Mouse (Mus musculus) lung, postnatal 0 days (tissue): Measurements from ENCODE around the gene Dlx5. TPM values are rescaled to one million over a fixed set of nuclear protein-coding genes. Genes with fewer than 3 reads are reported as not detected.

ENCODE experiments used
- ATAC-seq: fragments of 200-750 bp; cut with Nextera tagmentation; 2 replicates; pipeline ENCODE4 v1.8.0; 2017; ENCODE audit warnings: moderate library complexity
- DNase-seq: peaks from one replicate; pipeline ENCODE4 v3.0.0-alpha.2; 2016; ENCODE audit warnings: low spot score
- H3K27ac ChIP-seq: fragments of 300-500 bp; sonication (generic); 2 replicates; pipeline ENCODE4 v1.5.1; 2014; ENCODE audit warnings: antibody characterized with exemption, mild to moderate bottlenecking, low read length, mixed read lengths
- H3K27me3 ChIP-seq: fragments of 300-500 bp; sonication (generic); replicated peaks from 2 replicates; pipeline ENCODE4 v1.6.1; 2014; ENCODE audit warnings: low read length, mixed read lengths; ENCODE audit not compliant: insufficient read depth
- H3K36me3 ChIP-seq: fragments of 300-500 bp; sonication (generic); 2 replicates; pipeline ENCODE4 v1.6.1; 2014; ENCODE audit warnings: low read length, mixed read lengths; ENCODE audit not compliant: insufficient read depth
- H3K4me1 ChIP-seq: fragments of 300-500 bp; sonication (generic); 2 replicates; pipeline ENCODE4 v1.6.1; 2014; ENCODE audit warnings: antibody characterized with exemption, low read depth, low read length, mixed read lengths; ENCODE audit not compliant: insufficient read depth
- H3K4me2 ChIP-seq: fragments of 300-500 bp; sonication (generic); replicated peaks from 2 replicates; pipeline ENCODE4 v1.6.1; 2014; ENCODE audit warnings: low read depth, mild to moderate bottlenecking, low read length, moderate library complexity, mixed read lengths
- H3K4me3 ChIP-seq: fragments of 300-500 bp; sonication (generic); 2 replicates; pipeline ENCODE4 v1.5.1; 2014; ENCODE audit warnings: low read depth, low read length
- H3K9ac ChIP-seq: fragments of 300-500 bp; sonication (generic); replicated peaks from 2 replicates; pipeline ENCODE4 v1.6.1; 2014; ENCODE audit warnings: low read depth, mild to moderate bottlenecking
- H3K9me3 ChIP-seq: fragments of 300-500 bp; sonication (generic); 2 replicates; pipeline ENCODE4 v1.6.1; 2016; ENCODE audit warnings: low read length, mixed read lengths
- CTCF ChIP-seq: IDR thresholded peaks from 2 replicates; pipeline ENCODE4 v1.5.1; 2016; ENCODE audit warnings: antibody characterized with exemption, mild to moderate bottlenecking
- EP300 ChIP-seq: IDR thresholded peaks from 2 replicates; pipeline ENCODE4 v1.6.1; 2016; ENCODE audit warnings: antibody characterized with exemption, mild to moderate bottlenecking, control low read depth
- WGBS: fragments of 180-500 bp; shearing (Covaris S2); extraction: QIAGEN DNeasy Blood & Tissue Kit; methylation state at CpG from one replicate; pipeline ENCODE4 v1.1.7; 2014; 5-methylcytosine and 5-hydroxymethylcytosine counted together
- polyA plus RNA-seq: library from polyadenylated mRNA; unstranded; fragments of >200 nt; fragmentation: Nextera tagmentation; extraction: Ambion mirVana; gene quantifications from 2 replicates; pipeline ENCODE4 v1.2.1, GENCODE M21; 2015

Dlx5 gene
- polyA plus RNA-seq, 1 experiment from 2014 or later, result not detected

DNA sequence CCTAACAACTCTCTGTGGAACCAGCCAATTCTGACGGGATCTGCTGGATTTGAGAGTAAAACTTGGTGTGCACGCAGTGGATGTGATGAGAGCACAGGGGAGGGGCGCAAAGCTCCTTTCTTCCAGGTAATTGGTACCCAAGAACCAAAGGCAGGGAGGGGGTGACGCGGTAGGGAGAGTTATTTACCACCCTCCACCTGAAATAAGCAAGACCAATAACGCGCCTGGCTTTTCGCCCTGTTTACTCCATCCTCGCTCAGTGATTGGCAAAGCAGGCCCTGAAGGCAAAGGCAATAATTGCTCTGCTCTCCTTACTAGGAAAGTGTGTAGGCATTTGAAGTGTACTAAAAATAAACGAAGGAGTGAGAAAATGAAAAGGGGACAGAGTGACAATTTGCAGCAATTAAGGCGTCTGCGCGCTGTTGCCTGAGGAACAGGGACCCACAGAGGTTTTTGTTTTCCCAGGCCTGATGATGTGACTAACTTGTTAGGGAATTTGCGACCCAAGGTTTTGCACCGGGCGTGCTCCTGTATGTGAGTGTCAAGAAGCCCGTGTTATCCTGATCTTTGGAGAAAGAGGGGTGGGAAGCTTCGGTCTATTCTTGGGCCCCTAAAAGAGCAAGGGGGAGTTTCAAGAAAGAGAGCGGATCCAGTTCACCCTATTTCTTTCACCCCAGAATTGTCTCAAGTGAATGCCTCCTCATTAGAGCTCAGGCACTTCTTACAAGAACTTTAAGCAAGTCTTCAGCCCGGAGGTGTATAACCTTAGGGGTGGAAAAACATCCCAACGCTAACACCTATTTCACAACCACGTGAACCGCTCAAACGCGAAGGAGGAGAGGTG, 26.8 kb downstream of the Dlx5 start:
- ATAC-seq (no peak), DNase-seq (no peak)
- WGBS, result 1% methylated on average over 25 of the region's 25 CpGs
- TF ChIP-seq EP300 (no peak), CTCF (no peak)
- H3K9me3 ChIP-seq, result no peaks in the 10 kb centered on the region
- no peaks in the 10 kb centered on the region for H3K4me1 ChIP-seq
- peaks cover 69% of the 10 kb centered on the region for H3K27me3 ChIP-seq
- no peak overlapping the region for H3K4me2 ChIP-seq
- no peak overlapping the region for H3K9ac ChIP-seq
- no peak overlapping the region for H3K4me3 ChIP-seq
- H3K27ac ChIP-seq, result no peak overlapping the region
- no peaks in the 10 kb centered on the region for H3K36me3 ChIP-seq

DNA sequence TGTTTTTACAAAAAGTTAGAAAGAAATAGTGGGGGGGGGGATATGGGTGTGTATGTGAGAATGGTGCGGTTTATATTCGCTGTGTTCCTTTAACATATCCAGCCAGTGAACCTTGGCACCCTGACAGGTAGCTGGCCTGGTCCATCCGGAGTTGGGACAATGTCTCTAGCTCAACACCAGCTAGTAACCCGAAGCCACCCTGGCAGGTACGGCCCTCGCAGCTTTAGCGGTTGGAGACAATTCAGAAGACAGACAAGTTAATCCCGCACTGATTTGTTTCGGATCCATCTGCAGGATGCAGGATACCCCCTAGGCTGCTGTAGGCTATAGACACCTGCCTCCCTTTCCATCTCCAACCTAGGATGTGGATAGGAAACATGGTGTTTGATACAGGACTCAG, 27.7 kb downstream of the Dlx5 start:
- H3K9ac ChIP-seq, result no peak overlapping the region
- WGBS, result under 1% methylated on average over 9 of the region's 9 CpGs
- no peak overlapping the region for H3K4me2 ChIP-seq
- H3K9me3 ChIP-seq, result no peaks in the 10 kb centered on the region
- no peak overlapping the region for H3K27ac ChIP-seq
- no peak for TF ChIP-seq EP300
- no peak for TF ChIP-seq CTCF
- H3K4me3 ChIP-seq, result no peak overlapping the region
- peaks cover 61% of the 10 kb centered on the region for H3K27me3 ChIP-seq
- DNase-seq (no peak), ATAC-seq (no peak)
- no peaks in the 10 kb centered on the region for H3K36me3 ChIP-seq
- H3K4me1 ChIP-seq, result no peaks in the 10 kb centered on the region

DNA sequence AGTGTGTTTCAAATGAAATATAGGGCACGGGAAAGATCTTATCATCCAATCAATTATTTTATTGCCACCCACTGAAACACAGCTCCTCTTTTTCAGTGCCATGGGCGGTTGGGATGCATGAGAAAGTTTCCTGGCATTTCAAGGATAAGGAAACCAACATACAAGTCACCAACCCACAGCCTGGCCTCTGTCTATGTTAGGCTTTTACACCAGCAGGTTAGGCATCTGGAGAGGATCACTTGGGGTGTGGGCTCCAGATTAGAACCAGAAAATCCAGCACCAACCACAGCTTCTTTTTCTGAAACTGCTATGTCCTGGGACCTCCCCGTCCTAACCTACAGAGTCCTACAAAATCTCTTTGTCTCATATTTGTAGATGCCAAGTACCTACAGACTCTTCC, 28.9 kb downstream of the Dlx5 start:
- WGBS, result 14% methylated on average over 3 of the region's 3 CpGs

DNA sequence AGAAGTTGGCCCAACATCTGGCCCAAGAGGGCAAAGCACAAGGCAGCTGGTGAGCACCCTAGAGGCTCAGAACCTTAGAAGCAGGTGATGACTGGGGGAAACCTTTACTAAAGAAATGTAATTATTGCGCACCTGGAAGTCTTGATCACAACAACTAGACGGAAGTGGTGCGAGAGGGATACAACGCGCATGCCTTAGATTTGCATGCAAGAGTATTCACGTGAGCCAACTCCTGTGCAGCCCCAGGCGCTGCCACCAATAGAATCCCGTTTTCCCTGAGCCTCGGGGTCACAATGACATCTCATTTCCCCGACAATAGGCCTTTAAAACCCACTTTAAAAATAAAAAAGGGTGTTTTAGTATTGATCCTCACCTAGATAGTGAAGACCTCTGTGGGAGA, 30.7 kb downstream of the Dlx5 start:
- no peak overlapping the region for H3K27ac ChIP-seq
- no peak overlapping the region for H3K4me3 ChIP-seq
- TF ChIP-seq CTCF, result no peak
- TF ChIP-seq EP300, result no peak
- no peak for ATAC-seq
- H3K4me2 ChIP-seq, result no peak overlapping the region
- H3K4me1 ChIP-seq, result no peaks in the 10 kb centered on the region
- H3K27me3 ChIP-seq, result peaks cover 61% of the 10 kb centered on the region
- H3K9me3 ChIP-seq, result no peaks in the 10 kb centered on the region
- WGBS, result 3% methylated on average over 10 of the region's 10 CpGs
- no peaks in the 10 kb centered on the region for H3K36me3 ChIP-seq
- H3K9ac ChIP-seq, result no peak overlapping the region
- DNase-seq, result no peak

More for the DNA sequence above, 28.9 kb downstream of the Dlx5 start:
- Histone ChIP-seq H3K9me3 (no peaks in the 10 kb centered on the region), H3K36me3 (no peaks in the 10 kb centered on the region), H3K4me3 (no peak overlapping the region), H3K4me2 (no peak overlapping the region), H3K27me3 (peaks cover 67% of the 10 kb centered on the region), H3K27ac (no peak overlapping the region), H3K9ac (no peak overlapping the region), H3K4me1 (no peaks in the 10 kb centered on the region)
- no peak for DNase-seq
- TF ChIP-seq EP300, result no peak
- no peak for TF ChIP-seq CTCF
- no peak for ATAC-seq

DNA sequence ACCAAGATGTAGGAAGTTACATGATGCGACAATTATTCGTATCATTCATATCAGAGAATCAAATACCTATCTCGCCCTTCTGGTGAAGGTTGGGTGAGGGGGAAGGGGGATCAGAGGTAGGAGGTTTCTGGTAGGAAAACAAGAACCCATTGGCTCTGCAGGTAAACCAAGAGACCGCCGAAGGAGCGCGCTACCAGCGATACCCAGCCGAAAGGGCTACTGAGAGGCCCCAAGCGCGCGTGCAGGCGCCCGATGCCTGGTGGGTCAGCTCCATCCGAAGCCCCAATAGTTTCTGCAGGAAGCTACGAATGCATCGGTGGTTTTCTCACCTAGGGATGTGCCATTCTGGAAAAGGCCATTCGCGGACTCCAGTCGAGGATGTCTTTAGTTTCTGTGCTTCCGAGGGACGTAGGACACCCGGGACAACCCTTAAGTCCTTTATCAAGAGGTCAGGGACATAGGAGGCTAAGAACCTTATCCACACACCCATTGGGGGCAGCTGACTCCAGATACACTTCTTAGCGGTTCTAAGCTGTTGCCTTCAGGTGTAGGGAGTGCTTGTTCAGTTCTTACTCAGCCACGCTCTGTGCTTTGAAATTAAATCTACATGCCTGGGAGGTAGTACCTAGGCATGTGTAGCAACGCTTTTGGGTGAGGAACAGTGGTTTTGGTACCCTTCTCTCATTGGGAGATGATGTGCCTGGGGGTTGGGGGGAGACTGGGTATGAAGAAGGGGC, 31.4 kb downstream of the Dlx5 start:
- Histone ChIP-seq H3K27me3 (peaks cover 55% of the 10 kb centered on the region), H3K9me3 (no peaks in the 10 kb centered on the region), H3K4me2 (no peak overlapping the region), H3K4me1 (no peaks in the 10 kb centered on the region), H3K36me3 (no peaks in the 10 kb centered on the region), H3K4me3 (no peak overlapping the region), H3K9ac (no peak overlapping the region), H3K27ac (no peak overlapping the region)
- DNase-seq (no peak), ATAC-seq (no peak)
- WGBS, result 3% methylated on average over 26 of the region's 26 CpGs
- TF ChIP-seq CTCF (no peak), EP300 (no peak)

DNA sequence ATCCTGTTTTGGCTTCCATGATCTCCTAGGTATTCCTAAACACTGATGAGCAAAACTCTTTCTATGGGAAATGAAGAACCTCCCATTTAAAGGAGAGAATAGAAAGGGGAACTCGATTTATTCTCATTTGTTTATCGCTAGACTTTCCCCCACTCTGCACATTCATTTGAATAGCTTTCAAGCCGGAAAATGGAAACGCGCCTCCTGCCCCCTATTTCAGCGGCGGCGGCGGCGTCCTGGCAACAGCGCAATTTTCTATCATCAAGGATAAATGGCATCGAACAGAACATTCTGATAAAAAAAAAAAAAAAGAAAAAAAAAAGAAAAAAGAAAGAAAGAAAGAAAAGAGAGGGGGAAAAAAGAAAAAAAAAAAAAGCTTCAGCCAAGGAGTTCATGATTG, 32.1 kb downstream of the Dlx5 start:
- no peak overlapping the region for H3K27ac ChIP-seq
- ATAC-seq, result no peak
- no peaks in the 10 kb centered on the region for H3K9me3 ChIP-seq
- H3K36me3 ChIP-seq, result no peaks in the 10 kb centered on the region
- 4% methylated on average over 12 of the region's 12 CpGs for WGBS
- H3K4me3 ChIP-seq, result no peak overlapping the region
- no peak for DNase-seq
- no peak overlapping the region for H3K9ac ChIP-seq
- no peaks in the 10 kb centered on the region for H3K4me1 ChIP-seq
- TF ChIP-seq EP300, result no peak
- no peak for TF ChIP-seq CTCF
- no peak overlapping the region for H3K4me2 ChIP-seq
- H3K27me3 ChIP-seq, result peaks cover 47% of the 10 kb centered on the region
